Mouse (Mus musculus) brain, adult 2 months (tissue): Measurements from ENCODE around the gene Ntrk1.
"Not testable (repeated sequence)": the region's sequence is repeated elsewhere in the genome, so short reads cannot be mapped to it uniquely, and the experiment has no call there.

Experiments
- DNase-seq: peaks from one replicate; pipeline ENCODE4 v3.0.0; 2011; ENCODE audit warnings: low read depth, low spot score

Ntrk1 gene

DNA sequence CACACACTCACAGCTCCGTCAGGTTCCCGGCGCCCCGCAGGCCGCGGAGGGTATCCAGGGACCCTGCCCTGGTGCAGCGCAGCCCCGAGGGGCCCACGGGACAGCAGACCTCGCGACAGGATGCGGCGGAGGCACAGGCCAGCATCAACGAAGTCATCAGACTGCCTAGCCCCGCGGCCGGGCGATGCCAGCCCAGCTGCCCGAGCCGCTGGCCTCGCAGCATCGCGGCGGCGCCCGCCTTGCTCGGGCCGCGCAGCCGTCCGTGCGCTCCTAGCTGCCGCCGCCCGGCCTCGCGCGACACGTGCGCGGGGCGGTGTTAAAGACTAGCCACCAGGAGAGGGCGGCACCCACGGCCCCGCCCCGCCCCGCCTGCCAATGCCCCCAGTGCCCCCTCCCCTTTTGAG is at the start of gene Ntrk1:
TSS of gene Ntrk1 (minus strand) at position 241 of the 404 bp plus-strand sequence.
- no peak for DNase-seq

DNA sequence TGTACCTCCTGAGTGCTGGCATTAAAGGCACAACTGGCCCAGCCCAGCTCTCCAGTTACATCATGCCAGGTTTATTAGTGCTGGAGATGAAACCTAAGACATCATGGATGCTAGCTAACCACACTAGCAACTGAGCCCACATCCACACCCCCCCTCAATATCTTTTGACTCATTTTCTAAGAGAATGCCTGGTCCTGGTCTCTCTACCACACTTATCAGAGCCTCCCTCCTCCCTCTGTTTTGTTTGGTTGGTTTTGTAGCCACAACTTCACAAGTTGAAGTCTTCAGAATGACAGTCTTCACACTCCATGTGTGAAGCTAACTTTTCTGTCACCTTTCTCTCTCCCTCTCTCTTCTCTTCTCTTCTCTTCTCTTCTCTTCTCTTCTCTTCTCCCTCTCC is 45.9 kb upstream of the Ntrk1 start:
- no peak for DNase-seq

GRCm38 (mm10) chr3:87838622-87839021 is 43.7 kb upstream of the Ntrk1 start:
- DNase-seq: peak; percentile 84

GRCm38 (mm10) chr3:87833482-87833881 is 38.5 kb upstream of the Ntrk1 start:
- no peak for DNase-seq

- no peak for DNase-seq
Observed at GRCm38 (mm10) chr3:87832109-87832859, 37.3 kb upstream of the Ntrk1 start.

GRCm38 (mm10) chr3:87829025-87829424 is 34.1 kb upstream of the Ntrk1 start:
- DNase-seq: no peak

- DNase-seq: no peak
Observed at GRCm38 (mm10) chr3:87828435-87828834, 33.5 kb upstream of the Ntrk1 start.

DNA sequence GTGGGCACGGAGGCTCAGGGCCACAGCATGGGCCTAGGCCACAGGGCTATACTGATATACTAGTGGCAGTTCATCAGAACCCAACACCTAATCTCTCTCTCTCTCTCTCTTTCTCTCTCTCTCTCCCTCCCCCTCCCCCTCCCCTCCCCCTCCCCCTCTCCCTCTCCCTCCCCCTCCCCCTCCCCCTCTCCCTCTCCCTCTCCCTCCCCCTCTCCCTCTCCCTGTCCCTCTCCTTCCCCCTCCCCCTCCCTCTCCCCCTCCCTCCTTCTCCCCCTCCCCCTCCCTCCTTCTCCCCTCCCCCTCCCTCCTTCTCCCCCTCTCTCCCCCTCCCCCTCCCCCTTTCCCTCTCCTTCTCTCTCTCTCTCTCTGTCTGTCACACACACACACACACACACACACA is 29.2 kb upstream of the Ntrk1 start, which contains the start of gene Pear1:
TSS of gene Pear1 (minus strand) at position 101 of the 400 bp plus-strand sequence.
- not testable (repeated sequence) for DNase-seq

GRCm38 (mm10) chr3:87818226-87818625 is 23.3 kb upstream of the Ntrk1 start:
- DNase-seq: no peak

- peak; percentile 87 for DNase-seq
Observed at GRCm38 (mm10) chr3:87816646-87817093, 21.7 kb upstream of the Ntrk1 start.

DNA sequence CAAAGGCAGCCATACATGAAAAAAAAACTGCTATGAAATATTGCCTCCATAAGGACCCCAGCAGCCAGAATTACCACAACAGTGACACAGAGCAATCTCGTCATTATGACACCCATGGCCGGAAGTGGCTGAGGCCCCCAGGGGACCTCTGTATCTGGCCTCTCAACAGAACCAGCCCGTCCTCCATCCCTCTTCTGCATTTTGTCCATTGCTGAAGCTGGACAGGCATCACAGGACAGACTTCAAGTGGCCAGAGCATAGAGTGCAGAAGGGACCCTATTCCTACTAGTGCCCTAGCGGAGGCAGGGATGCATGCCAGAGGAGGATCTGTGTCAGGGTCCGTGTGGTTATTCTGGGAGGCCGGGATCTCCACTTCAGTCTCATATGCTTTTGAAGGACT is 21.2 kb upstream of the Ntrk1 start:
- DNase-seq: no peak

- peak; percentile 17 for DNase-seq
Observed at GRCm38 (mm10) chr3:87812873-87813272, 17.9 kb upstream of the Ntrk1 start.

DNA sequence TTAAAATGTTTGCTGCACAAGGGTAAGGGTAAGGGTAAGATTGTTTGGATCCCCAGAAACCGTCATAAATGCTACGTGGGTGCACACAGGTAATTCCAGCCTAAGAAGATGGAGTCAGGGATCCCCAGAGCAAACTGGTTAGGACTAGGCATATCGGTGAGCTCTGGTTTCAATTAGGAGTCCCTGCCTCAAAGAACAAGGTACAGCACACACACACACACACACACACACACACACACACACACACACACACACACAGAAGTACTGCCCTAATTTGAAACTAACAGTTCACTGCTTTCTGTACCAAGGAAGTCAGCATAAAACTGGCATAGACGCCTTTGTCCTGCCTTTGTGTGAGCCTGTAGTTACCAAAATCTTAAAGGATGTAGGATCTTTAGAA is 17.5 kb upstream of the Ntrk1 start:
- DNase-seq: no peak

- DNase-seq: no peak
Observed at GRCm38 (mm10) chr3:87811297-87811696, 16.3 kb upstream of the Ntrk1 start.

- DNase-seq: no peak
Observed at GRCm38 (mm10) chr3:87809322-87809962, 14.5 kb upstream of the Ntrk1 start.

DNA sequence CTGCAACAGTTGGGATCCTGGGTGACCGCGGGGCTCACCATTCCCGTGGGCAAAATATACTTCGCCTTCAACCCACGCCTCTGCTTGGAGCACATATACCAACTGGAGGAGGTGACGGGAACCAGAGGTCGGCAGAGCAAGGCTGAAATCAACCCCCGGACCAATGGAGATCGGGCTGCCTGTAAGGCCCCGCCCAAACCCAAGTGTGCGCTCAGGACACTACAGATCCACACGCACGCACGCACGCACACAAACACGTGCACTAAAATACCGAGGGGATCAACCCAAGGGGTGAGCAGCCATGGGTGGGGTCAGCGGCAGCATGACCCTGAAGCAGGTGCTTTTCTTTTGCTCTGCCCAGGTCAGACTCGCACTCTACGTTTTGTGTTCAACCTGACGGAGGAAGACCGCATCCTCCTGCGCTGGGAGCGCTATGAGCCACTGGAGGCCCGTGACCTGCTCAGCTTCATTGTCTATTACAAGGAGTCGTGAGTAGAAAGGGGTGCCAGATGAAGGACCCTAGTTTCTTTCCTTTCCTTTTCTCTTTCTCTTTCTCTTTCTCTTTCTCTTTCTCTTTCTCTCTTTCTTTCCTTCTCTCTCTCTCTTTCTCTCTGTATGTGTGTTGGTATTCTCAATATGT is 9.2 kb upstream of the Ntrk1 start:
- DNase-seq: no peak

GRCm38 (mm10) chr3:87801681-87802080 is 6.7 kb upstream of the Ntrk1 start:
- peak; percentile 37 for DNase-seq

DNA sequence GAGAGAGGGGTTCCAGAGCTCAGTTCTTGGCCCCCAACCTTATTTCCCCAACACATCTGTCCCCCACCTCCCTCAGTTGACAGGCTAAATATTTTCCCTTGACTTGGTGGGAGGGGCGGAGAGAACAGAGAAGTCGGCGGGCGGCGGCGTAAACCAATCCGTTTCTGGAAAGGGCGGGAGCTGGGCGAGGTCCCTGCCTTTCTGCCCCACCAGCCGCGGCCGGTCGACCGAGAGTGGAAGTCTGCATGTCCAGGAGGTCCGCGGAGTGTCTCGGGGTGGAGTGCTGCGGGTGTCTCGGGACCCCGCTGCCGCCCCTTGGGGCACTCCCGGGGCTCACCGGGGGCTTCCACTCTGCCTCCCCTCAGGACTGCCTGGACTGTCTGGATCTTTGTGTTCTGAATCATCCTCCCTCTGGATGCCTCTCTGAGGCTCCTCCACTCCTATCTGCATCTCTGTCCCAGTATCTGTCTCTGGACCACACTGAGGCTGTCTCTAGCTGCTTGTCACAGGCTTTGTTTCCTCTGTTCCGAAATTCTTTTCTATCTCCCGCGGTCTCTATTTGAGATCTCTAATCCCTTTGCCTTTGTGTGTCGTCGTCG is 1.9 kb upstream of the Ntrk1 start, which contains the start of gene Insrr:
TSS of gene Insrr (plus strand) at position 216 of the 599 bp plus-strand sequence.
- DNase-seq: no peak

GRCm38 (mm10) chr3:87795336-87796277 is 645 bp upstream of the Ntrk1 start:
- DNase-seq: peak; percentile 54

DNA sequence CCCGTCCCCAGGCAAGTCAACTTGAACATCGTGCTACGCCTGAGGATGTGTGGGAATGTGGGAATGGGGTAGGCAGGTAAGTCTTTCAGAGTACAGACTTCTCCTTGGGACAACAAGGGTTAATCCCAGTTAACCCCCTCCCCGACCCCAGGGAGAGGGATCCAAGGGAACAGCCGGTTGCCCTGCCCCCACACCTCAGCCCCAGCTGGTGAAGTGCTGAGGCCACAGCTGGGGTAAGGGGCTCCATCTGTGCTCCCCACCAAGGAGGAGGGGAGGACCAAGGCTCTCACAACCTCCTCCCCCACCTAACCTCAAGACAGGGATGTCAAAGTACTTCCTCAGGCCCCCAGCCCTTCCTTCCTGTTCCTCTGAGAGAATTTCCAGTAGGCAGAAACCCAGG is 5.2 kb downstream of the Ntrk1 start:
- DNase-seq: no peak

- DNase-seq: no peak
Observed at GRCm38 (mm10) chr3:87789248-87789647, 5.7 kb downstream of the Ntrk1 start.
